Mouse (Mus musculus): ENCODE measurements around the gene Txk. TPM values are rescaled to one million over a fixed set of nuclear protein-coding genes. Genes with fewer than 3 reads are reported as not detected.

Gene Txk
- polyA plus RNA-seq, 1 experiment: 0.11 TPM

GRCm38 (mm10) chr5:72735763-72736162, 16.8 kb downstream of the Txk start:
- Histone ChIP-seq H3K9me3 (no peaks in the 10 kb centered on the region), H3K4me1 (peaks cover 6% of the 10 kb centered on the region), H3K4me3 (replicated peaks) (no peak overlapping the region), H3K36me3 (replicated peaks; ENCODE audit: low read length) (no peaks in the 10 kb centered on the region), H3K27me3 (replicated peaks) (peaks cover 9% of the 10 kb centered on the region)
- TF ChIP-seq FLI1 (IDR thresholded peaks at IDR 0.05; ENCODE audit: low read length): no peak
- TF ChIP-seq GATA1 (IDR thresholded peaks at IDR 0.05; ENCODE audit: borderline replicate concordance, low read length): no peak

GRCm38 (mm10) chr5:72732885-72733284, 19.7 kb downstream of the Txk start:
- Histone ChIP-seq H3K4me1 (peaks cover 6% of the 10 kb centered on the region), H3K9me3 (no peaks in the 10 kb centered on the region)
- TF ChIP-seq GATA1 (IDR thresholded peaks at IDR 0.05; ENCODE audit: borderline replicate concordance, low read length) (no peak), FLI1 (IDR thresholded peaks at IDR 0.05; ENCODE audit: low read length) (no peak)

GRCm38 (mm10) chr5:72725404-72725803, 27.2 kb downstream of the Txk start:
- Histone ChIP-seq H3K4me1 (peaks cover 30% of the 10 kb centered on the region), H3K36me3 (replicated peaks; ENCODE audit: low read length) (no peaks in the 10 kb centered on the region), H3K4me3 (replicated peaks) (no peak overlapping the region), H3K27me3 (replicated peaks) (peaks cover 2% of the 10 kb centered on the region), H3K9me3 (no peaks in the 10 kb centered on the region)
- TF ChIP-seq FLI1 (IDR thresholded peaks at IDR 0.05; ENCODE audit: low read length) (no peak), GATA1 (IDR thresholded peaks at IDR 0.05; ENCODE audit: borderline replicate concordance, low read length) (no peak)

More at GRCm38 (mm10) chr5:72732885-72733284, 19.7 kb downstream of the Txk start:
- H3K27me3 ChIP-seq (replicated peaks): peaks cover 7% of the 10 kb centered on the region
- no peaks in the 10 kb centered on the region for H3K36me3 ChIP-seq (replicated peaks; ENCODE audit: low read length)
- no peak overlapping the region for H3K4me3 ChIP-seq (replicated peaks)

- peaks cover 32% of the 10 kb centered on the region for H3K4me1 ChIP-seq
- H3K4me3 ChIP-seq (replicated peaks): no peak overlapping the region
- no peaks in the 10 kb centered on the region for H3K36me3 ChIP-seq (replicated peaks; ENCODE audit: low read length)
- TF ChIP-seq FLI1 (IDR thresholded peaks at IDR 0.05; ENCODE audit: low read length) (no peak), GATA1 (IDR thresholded peaks at IDR 0.05; ENCODE audit: borderline replicate concordance, low read length) (no peak)
- H3K9me3 ChIP-seq: no peaks in the 10 kb centered on the region
- H3K27me3 ChIP-seq (replicated peaks): peaks cover 2% of the 10 kb centered on the region
These were observed 29.1 kb downstream of the Txk start for GRCm38 (mm10) chr5:72723429-72723828.

GRCm38 (mm10) chr5:72720587-72720986, 32.0 kb downstream of the Txk start:
- Histone ChIP-seq H3K9me3 (no peaks in the 10 kb centered on the region), H3K36me3 (replicated peaks; ENCODE audit: low read length) (no peaks in the 10 kb centered on the region), H3K4me1 (peaks cover 25% of the 10 kb centered on the region), H3K4me3 (replicated peaks) (no peak overlapping the region), H3K27me3 (replicated peaks) (peaks cover 12% of the 10 kb centered on the region)
- no peak for TF ChIP-seq GATA1 (IDR thresholded peaks at IDR 0.05; ENCODE audit: borderline replicate concordance, low read length)
- no peak for TF ChIP-seq FLI1 (IDR thresholded peaks at IDR 0.05; ENCODE audit: low read length)

GRCm38 (mm10) chr5:72710572-72711278, 41.9 kb downstream of the Txk start:
- Histone ChIP-seq H3K36me3 (replicated peaks; ENCODE audit: low read length) (no peaks in the 10 kb centered on the region), H3K27me3 (replicated peaks) (peaks cover 2% of the 10 kb centered on the region), H3K9me3 (peaks cover 4% of the 10 kb centered on the region; the same call in 1 of the 2 replicates), H3K4me3 (replicated peaks) (no peak overlapping the region), H3K4me1 (no peaks in the 10 kb centered on the region)
- no peak for TF ChIP-seq GATA1 (IDR thresholded peaks at IDR 0.05; ENCODE audit: borderline replicate concordance, low read length)
- TF ChIP-seq FLI1 (IDR thresholded peaks at IDR 0.05; ENCODE audit: low read length): no peak

GRCm38 (mm10) chr5:72709976-72710375, 42.6 kb downstream of the Txk start:
- no peaks in the 10 kb centered on the region for H3K27me3 ChIP-seq (replicated peaks)
- no peaks in the 10 kb centered on the region for H3K36me3 ChIP-seq (replicated peaks; ENCODE audit: low read length)
- TF ChIP-seq FLI1 (IDR thresholded peaks at IDR 0.05; ENCODE audit: low read length): no peak
- TF ChIP-seq GATA1 (IDR thresholded peaks at IDR 0.05; ENCODE audit: borderline replicate concordance, low read length): no peak
- H3K4me1 ChIP-seq: no peaks in the 10 kb centered on the region
- no peak overlapping the region for H3K4me3 ChIP-seq (replicated peaks)
- peaks cover 11% of the 10 kb centered on the region for H3K9me3 ChIP-seq

- TF ChIP-seq GATA1 (IDR thresholded peaks at IDR 0.05; ENCODE audit: borderline replicate concordance, low read length): no peak
- no peak for TF ChIP-seq FLI1 (IDR thresholded peaks at IDR 0.05; ENCODE audit: low read length)
- Histone ChIP-seq H3K9me3 (peaks cover 16% of the 10 kb centered on the region), H3K4me3 (replicated peaks) (no peak overlapping the region), H3K4me1 (no peaks in the 10 kb centered on the region), H3K36me3 (replicated peaks; ENCODE audit: low read length) (no peaks in the 10 kb centered on the region), H3K27me3 (replicated peaks) (no peaks in the 10 kb centered on the region)
These were observed 43.1 kb downstream of the Txk start for GRCm38 (mm10) chr5:72709451-72709850.

- Histone ChIP-seq H3K4me3 (replicated peaks) (no peak overlapping the region), H3K4me1 (no peaks in the 10 kb centered on the region), H3K27me3 (replicated peaks) (no peaks in the 10 kb centered on the region), H3K36me3 (replicated peaks; ENCODE audit: low read length) (no peaks in the 10 kb centered on the region), H3K9me3 (peaks cover 18% of the 10 kb centered on the region)
- TF ChIP-seq GATA1 (IDR thresholded peaks at IDR 0.05; ENCODE audit: borderline replicate concordance, low read length) (no peak), FLI1 (IDR thresholded peaks at IDR 0.05; ENCODE audit: low read length) (no peak)
These were observed 45.9 kb downstream of the Txk start for GRCm38 (mm10) chr5:72706722-72707121.

GRCm38 (mm10) chr5:72706095-72706494, 46.5 kb downstream of the Txk start:
- Histone ChIP-seq H3K36me3 (replicated peaks; ENCODE audit: low read length) (no peaks in the 10 kb centered on the region), H3K4me1 (no peaks in the 10 kb centered on the region), H3K9me3 (peaks cover 21% of the 10 kb centered on the region), H3K4me3 (replicated peaks) (no peak overlapping the region), H3K27me3 (replicated peaks) (no peaks in the 10 kb centered on the region)
- TF ChIP-seq GATA1 (IDR thresholded peaks at IDR 0.05; ENCODE audit: borderline replicate concordance, low read length) (no peak), FLI1 (IDR thresholded peaks at IDR 0.05; ENCODE audit: low read length) (no peak)
